Mouse (Mus musculus): Measurements from ENCODE around the gene Ank. TPM values are rescaled to one million over a fixed set of nuclear protein-coding genes. Genes with fewer than 3 reads are reported as not detected.

The Ank gene
- 13.2 and 13.3 TPM in 2 replicates for polyA plus RNA-seq (2015; fragmentation: Nextera tagmentation; extraction: Ambion mirVana)

DNA sequence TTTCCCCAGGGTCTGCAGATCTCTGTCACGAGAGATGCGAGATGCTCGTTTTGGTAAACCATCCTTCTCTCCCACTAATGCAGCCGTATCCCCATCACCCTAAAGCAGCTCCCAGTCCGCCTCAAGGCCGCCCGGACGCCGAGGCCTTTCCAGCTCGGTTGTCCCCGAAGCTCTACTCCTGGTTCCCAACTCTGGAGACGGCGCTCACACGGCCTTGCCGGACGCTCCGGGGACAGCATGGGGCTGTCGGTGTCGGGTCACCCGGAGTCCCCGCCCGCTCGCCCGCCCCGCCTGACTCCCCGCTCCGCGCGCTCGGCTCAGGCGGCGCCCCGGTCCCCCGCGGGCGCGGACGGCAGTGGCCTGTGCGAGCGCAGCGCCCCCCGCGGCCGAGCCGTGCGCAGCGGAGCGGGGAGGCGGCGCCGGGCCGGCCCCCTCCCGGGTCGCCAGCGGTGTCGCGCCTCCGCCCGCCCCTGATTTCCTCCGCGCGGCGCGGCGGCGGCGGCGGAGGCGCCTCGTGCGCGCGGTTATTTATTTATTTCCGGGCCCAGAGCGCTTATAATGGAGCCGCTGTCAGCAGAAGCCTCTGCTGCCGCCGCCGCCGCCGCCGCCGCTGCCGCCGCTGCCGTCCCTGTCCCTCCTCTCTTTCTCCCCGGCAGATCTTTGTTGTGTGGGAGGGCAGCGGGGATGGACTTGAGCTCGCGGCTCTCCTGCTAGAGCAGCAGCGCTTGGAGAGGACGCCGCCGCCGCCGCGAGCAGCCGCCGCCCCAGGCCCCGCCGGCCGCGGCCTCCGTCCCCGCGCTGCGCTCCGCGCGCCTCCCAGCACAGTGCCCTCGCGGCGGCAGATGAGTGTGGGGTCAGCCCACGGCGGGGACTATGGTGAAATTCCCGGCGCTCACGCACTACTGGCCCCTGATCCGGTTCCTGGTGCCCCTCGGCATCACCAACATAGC, at the start of gene Ank:
Ank (plus strand) TSS at position 547 of the 950 bp plus-strand sequence.
- H3K27ac ChIP-seq, result peak within 1 kb of the TSS; percentile 97
- ATAC-seq (ENCODE audit: low FRiP score), result peak; percentile 87

DNA sequence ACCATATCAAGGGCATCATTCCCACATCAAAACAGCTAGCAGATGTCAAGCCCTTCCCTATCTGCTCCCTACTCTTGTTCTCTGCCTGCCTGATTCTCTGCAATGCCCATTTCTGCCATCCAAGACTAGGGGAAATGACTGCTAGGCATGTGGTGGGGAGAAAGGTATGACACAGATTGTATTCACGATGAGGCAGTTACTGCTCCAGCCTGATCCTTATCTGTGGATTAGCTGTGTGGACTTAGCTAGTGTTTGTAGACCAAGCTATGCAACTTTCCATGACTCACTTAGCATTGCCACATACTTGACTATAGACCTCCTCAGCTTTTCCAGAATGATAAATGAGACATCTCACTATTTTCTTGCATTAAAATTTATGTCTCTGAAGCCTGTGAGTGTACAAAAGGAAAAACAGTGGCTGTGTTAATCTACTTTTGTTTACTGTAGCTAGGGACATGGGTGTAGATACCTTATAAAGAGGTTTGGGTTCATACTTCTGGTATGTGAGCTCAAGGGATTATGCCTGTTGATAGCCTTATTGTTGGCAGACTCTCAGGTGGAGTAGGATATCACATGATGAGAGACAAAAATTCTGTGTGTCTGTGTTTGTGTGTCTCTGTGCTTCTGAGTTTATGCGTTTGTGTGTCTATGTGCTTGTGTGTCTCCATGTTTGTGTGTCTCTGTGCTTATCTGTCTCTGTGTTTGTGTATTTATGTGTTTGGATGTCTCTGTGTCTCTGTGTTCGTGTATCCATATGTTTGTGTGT, 47.7 kb upstream of the Ank start:
- Histone ChIP-seq H3K27ac (no peak overlapping the region), H3K9ac (no peak overlapping the region), H3K9me3 (no peaks in the 10 kb centered on the region), H3K4me1 (replicated peaks) (no peaks in the 10 kb centered on the region), H3K27me3 (no peaks in the 10 kb centered on the region), H3K4me2 (no peak overlapping the region), H3K4me3 (no peak overlapping the region), H3K36me3 (no peaks in the 10 kb centered on the region)
- no peak for ATAC-seq (ENCODE audit: low FRiP score)
- WGBS, result 93% methylated on average over 3 of the region's 3 CpGs

More for the DNA sequence above, at the start of gene Ank:
- under 1% methylated on average over 92 of the region's 120 CpGs for WGBS
- Histone ChIP-seq H3K9me3 (no peaks in the 10 kb centered on the region), H3K36me3 (no peaks in the 10 kb centered on the region), H3K4me1 (replicated peaks) (peaks cover 38% of the 10 kb centered on the region), H3K27me3 (no peaks in the 10 kb centered on the region), H3K9ac (peak within 1 kb of the TSS; percentile 95), H3K4me2 (peak within 1 kb of the TSS; percentile 73), H3K4me3 (peak within 1 kb of the TSS; percentile 87)

DNA sequence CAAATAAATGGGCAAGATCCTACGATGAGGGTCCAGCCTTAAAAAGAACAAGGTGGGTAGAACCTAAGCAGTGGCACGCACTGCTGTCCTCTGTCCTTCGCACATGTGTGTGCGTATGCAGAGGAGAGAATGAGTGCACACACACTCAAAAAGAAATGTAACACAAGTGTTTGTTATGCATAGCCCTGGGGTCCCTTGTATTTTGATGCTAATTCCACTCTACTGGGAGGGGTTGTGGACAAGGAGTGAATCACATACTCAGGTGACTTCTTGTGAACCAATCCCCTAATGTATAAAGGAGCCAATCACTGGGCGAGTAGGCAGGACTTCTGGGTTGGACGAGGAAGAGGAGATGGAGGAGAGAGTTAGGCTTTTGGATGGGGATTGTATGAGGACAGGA, 44.9 kb upstream of the Ank start:
- Histone ChIP-seq H3K4me2 (no peak overlapping the region), H3K9me3 (no peaks in the 10 kb centered on the region), H3K36me3 (no peaks in the 10 kb centered on the region), H3K4me3 (no peak overlapping the region), H3K27ac (no peak overlapping the region), H3K4me1 (replicated peaks) (no peaks in the 10 kb centered on the region), H3K9ac (no peak overlapping the region), H3K27me3 (no peaks in the 10 kb centered on the region)
- no peak for ATAC-seq (ENCODE audit: low FRiP score)
- WGBS, result 91% methylated on average over 6 of the region's 6 CpGs

DNA sequence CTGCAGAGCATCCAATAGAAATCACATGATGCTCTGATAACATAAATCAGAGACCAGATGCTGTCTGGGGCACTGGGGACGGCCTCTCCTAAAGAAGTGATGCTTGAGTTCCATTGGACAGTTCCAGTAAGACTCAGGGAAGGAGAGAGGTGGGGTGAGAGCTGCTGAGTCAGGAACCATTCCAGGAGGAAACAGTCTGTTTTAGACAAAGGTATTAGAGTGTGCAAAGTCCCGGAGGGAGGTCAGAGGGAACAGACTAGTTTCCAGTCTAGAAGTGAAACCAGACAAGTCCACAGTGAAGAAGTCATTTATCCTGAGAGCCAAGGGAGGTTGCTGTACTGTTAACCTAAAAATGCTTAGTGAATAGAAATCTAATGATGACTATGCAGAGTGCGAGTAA, 38.9 kb upstream of the Ank start:
- no peak for ATAC-seq (ENCODE audit: low FRiP score)
- Histone ChIP-seq H3K4me1 (replicated peaks) (no peaks in the 10 kb centered on the region), H3K27me3 (no peaks in the 10 kb centered on the region), H3K9ac (no peak overlapping the region), H3K4me3 (no peak overlapping the region), H3K36me3 (no peaks in the 10 kb centered on the region), H3K9me3 (no peaks in the 10 kb centered on the region), H3K27ac (no peak overlapping the region), H3K4me2 (no peak overlapping the region)
- WGBS, result 89% methylated on average over 3 of the region's 3 CpGs

DNA sequence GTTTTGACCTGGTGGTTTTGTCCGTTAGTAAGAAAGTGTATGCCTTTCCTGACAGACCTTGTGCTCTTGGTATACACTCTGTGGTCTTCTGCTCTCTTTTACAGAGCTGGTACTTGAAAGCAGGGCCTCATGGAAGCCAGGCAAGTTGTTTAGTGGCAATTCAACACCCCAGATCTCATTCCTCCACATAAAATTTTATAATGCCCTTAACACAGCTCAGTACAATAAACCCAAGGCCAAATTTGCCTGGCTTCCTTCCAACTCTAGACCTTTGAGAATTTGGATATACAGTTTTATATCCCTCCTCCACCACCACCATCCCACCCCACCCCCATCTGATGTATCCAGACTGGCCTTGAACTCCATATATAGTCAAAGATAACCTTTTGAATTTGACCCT, 36.2 kb upstream of the Ank start:
- WGBS, result 88% methylated on average over 1 of the region's 1 CpGs
- H3K36me3 ChIP-seq, result no peaks in the 10 kb centered on the region
- no peaks in the 10 kb centered on the region for H3K27me3 ChIP-seq
- no peak overlapping the region for H3K27ac ChIP-seq
- no peak overlapping the region for H3K4me2 ChIP-seq
- ATAC-seq (ENCODE audit: low FRiP score), result no peak
- no peak overlapping the region for H3K9ac ChIP-seq
- no peaks in the 10 kb centered on the region for H3K9me3 ChIP-seq
- no peaks in the 10 kb centered on the region for H3K4me1 ChIP-seq (replicated peaks)
- H3K4me3 ChIP-seq, result no peak overlapping the region

DNA sequence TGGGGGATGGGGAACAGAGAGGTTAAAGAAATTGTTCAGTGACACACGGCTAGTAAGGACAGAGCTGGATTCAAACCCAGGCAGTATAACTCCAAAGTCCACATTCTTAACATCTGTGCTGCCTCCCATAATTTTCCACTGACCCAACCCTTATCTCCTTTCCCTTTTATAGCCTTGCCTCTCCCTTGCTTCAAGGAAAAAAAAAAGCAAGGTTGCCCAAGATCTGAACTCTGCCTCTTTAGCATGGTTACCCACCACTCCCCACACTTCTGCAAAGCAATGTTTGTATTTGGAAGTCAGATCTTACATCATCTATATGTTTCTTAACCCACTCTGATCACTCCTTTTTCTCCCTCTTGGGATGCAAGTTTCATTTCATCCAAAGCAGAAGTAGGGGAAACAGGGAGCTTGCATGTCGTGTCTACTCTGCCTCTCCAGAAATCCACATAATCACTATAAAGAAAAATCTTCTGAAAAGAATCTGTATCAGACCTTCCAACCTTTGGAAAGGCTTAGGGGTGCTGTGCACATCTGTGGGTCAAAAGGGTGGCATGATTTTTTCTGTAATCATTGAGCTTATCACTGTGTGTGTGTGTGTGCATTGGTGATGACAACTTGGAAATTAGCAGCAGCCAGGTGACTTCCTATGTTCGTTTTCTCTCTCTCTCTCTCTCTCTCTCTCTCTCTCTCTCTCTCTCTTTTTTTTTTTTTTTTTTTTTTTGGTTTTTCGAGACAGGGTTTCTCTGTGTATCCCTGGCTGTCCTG, 33.4 kb upstream of the Ank start:
- 94% methylated on average over 3 of the region's 4 CpGs for WGBS
- Histone ChIP-seq H3K27me3 (no peaks in the 10 kb centered on the region), H3K4me3 (no peak overlapping the region)

DNA sequence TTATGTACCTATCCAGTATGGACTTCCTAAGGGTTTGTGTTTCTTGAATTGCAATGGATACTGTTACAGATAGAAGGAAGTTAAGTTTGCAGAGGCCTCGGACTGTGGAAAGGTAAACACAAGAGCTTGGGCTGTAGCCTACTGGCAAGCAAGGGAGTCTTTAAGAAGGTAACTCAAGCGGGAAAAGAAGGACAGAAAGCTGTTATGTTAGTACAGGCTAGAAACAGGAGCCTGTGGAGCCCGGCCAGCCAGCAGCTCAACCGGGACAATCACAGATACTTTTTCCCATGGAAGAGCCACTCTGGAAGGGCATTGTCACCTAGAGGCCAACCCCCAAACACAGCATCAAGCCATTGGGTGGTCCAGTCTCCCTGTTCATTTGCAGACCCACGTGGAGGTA, 31.1 kb upstream of the Ank start:
- ATAC-seq (ENCODE audit: low FRiP score), result no peak
- whole genome bisulfite sequencing, result 90% methylated on average over 5 of the region's 5 CpGs
- no peaks in the 10 kb centered on the region for H3K9me3 ChIP-seq
- no peak overlapping the region for H3K4me2 ChIP-seq
- no peaks in the 10 kb centered on the region for H3K4me1 ChIP-seq (replicated peaks)
- no peaks in the 10 kb centered on the region for H3K27me3 ChIP-seq
- H3K27ac ChIP-seq, result no peak overlapping the region
- H3K4me3 ChIP-seq, result no peak overlapping the region
- H3K36me3 ChIP-seq, result no peaks in the 10 kb centered on the region
- H3K9ac ChIP-seq, result no peak overlapping the region

More for the DNA sequence above, 33.4 kb upstream of the Ank start:
- ATAC-seq (ENCODE audit: low FRiP score), result no peak
- Histone ChIP-seq H3K4me2 (no peak overlapping the region), H3K4me1 (replicated peaks) (no peaks in the 10 kb centered on the region), H3K9ac (no peak overlapping the region), H3K9me3 (no peaks in the 10 kb centered on the region), H3K36me3 (no peaks in the 10 kb centered on the region), H3K27ac (no peak overlapping the region)

DNA sequence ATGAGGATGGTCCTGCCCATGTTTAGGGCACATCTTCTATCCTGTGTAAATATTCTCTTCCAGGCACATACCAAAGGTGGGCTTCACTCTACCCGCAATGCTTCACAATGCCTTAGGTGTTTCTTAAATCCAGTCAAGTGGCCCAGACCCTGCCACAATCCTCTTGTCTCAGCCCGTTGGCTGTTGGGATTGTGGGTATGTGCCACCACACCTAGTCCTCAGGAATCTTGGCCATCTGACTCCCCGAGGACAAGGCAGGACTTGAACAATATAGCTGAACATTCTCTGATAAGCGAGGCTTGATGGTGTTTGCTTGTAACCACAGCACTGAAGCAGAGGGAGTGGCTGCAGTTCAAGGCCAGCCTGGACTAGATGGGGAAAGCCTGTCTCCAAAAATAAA, 30.3 kb upstream of the Ank start:
- Histone ChIP-seq H3K9ac (no peak overlapping the region), H3K4me1 (replicated peaks) (no peaks in the 10 kb centered on the region), H3K27ac (no peak overlapping the region), H3K4me2 (no peak overlapping the region), H3K9me3 (no peaks in the 10 kb centered on the region), H3K36me3 (no peaks in the 10 kb centered on the region), H3K4me3 (no peak overlapping the region), H3K27me3 (no peaks in the 10 kb centered on the region)
- ATAC-seq (ENCODE audit: low FRiP score), result no peak
- 91% methylated on average over 4 of the region's 4 CpGs for WGBS

DNA sequence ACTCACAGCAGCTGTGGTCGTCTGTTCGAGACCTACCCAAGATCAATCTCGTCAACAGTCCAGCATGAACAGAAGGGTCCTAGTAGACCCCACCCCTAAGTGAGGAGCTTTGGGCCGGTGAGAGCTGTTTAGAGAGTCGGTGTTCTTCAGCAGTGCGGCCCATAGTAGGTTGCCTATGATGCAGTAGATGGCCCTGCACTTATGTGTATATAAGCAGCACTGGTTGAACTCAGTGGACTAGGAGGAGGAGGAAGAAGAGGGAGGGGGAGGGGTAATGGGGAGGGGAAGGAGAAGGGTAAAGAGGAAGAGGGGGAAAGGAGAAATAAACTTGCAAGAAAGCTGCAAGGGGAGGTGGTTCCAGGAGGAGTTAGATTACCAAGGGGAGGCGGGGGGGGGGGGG, 25.4 kb upstream of the Ank start:
- ATAC-seq (ENCODE audit: low FRiP score), result no peak
- no peaks in the 10 kb centered on the region for H3K9me3 ChIP-seq
- H3K4me1 ChIP-seq (replicated peaks), result no peaks in the 10 kb centered on the region
- H3K4me2 ChIP-seq, result no peak overlapping the region
- no peak overlapping the region for H3K9ac ChIP-seq
- no peaks in the 10 kb centered on the region for H3K36me3 ChIP-seq
- H3K27ac ChIP-seq, result no peak overlapping the region
- no peaks in the 10 kb centered on the region for H3K27me3 ChIP-seq
- no peak overlapping the region for H3K4me3 ChIP-seq
- 85% methylated on average over 7 of the region's 7 CpGs for WGBS

DNA sequence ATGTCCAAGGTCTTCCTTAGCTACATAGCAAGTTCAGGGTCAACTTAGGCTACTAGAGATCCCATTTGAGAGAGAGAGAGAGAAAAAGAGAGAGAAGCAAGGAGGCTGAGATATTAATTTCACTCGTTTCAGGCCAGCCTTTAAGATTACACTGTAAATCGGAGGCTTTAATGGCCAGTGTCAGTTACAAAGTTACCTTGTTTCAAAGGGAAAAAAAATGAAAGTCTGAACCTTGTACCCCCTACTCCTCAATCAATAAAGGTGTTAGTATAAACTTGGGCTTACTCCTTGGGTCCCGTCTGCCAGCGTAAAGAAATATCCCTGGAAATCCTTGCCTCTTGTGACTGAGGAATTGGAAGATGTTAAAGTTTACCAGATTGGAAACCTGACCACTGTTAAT, 24.9 kb upstream of the Ank start:
- Histone ChIP-seq H3K36me3 (no peaks in the 10 kb centered on the region), H3K9me3 (no peaks in the 10 kb centered on the region), H3K4me1 (replicated peaks) (no peaks in the 10 kb centered on the region), H3K27me3 (no peaks in the 10 kb centered on the region), H3K9ac (no peak overlapping the region), H3K27ac (no peak overlapping the region), H3K4me2 (no peak overlapping the region), H3K4me3 (no peak overlapping the region)
- WGBS, result 80% methylated on average over 4 of the region's 4 CpGs
- ATAC-seq (ENCODE audit: low FRiP score), result no peak

DNA sequence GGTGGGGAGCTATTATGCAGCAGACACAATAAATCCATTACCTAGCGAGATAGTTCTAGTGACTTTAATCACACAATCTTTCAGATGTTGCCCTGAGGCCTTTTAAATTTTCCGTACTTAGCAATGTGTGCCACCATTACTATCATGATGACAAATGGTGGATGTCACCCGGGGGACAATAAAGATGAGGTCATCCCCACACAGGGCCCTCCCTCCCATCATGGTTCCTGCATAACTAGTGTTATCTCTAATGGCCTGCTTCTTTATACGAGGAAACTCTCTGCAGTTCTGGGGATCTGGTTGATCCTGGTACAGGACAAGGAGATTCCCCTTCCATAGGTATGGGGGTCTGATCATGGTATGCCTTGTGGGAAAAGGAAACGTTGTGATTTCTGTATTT, 24.5 kb upstream of the Ank start:
- Histone ChIP-seq H3K27me3 (no peaks in the 10 kb centered on the region), H3K9me3 (no peaks in the 10 kb centered on the region), H3K9ac (no peak overlapping the region), H3K27ac (no peak overlapping the region), H3K36me3 (no peaks in the 10 kb centered on the region), H3K4me1 (replicated peaks) (no peaks in the 10 kb centered on the region), H3K4me2 (no peak overlapping the region), H3K4me3 (no peak overlapping the region)
- 60% methylated on average over 5 of the region's 5 CpGs for WGBS
- no peak; the same call in 1 of the 2 replicates for ATAC-seq (ENCODE audit: low FRiP score)

DNA sequence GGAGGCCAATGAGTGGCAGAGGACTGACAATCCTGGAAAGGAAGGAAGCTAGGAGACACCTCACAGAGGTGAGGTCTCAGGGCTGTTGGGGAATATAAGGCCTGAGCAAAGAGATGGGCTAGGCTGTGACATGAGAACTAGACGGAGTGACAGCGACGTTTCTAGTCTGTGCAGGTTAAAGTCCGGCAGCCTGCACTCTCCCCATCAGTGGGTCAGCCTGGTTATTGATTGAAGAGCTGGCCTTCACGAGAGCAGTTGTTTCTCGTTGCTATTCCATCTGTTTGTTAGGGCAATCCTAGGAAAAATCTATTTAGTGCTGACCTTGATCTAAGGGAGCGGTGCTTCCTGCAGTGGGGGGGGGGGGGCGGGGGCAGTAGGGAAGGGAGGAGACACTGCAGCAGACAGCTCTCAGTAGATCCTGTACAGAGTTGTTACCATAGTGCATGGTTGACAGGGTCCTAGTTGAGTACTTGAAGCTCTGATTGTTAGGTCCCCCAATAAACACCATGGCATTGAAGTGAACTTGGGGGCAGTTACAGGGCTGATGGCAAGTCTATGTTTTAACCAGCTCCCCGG, 21.6 kb upstream of the Ank start:
- ATAC-seq (ENCODE audit: low FRiP score), result no peak
- H3K4me1 ChIP-seq (replicated peaks), result no peaks in the 10 kb centered on the region
- no peak overlapping the region for H3K9ac ChIP-seq
- no peaks in the 10 kb centered on the region for H3K36me3 ChIP-seq
- no peaks in the 10 kb centered on the region for H3K9me3 ChIP-seq
- no peaks in the 10 kb centered on the region for H3K27me3 ChIP-seq
- WGBS, result 85% methylated on average over 9 of the region's 9 CpGs
- no peak overlapping the region for H3K4me2 ChIP-seq
- no peak overlapping the region for H3K27ac ChIP-seq
- no peak overlapping the region for H3K4me3 ChIP-seq

Data from hindbrain, embryonic 13.5 days (tissue).